Mouse (Mus musculus) liver, adult 2 months (tissue): ENCODE measurements around the gene Negr1. TPM values are rescaled to one million over a fixed set of nuclear protein-coding genes. Genes with fewer than 3 reads are reported as not detected.

Source experiments
- DNase-seq: peaks from one replicate; pipeline ENCODE4 v3.0.0-alpha.2; 2011; ENCODE audit warnings: low read depth, low spot score; ENCODE audit errors: extremely low read depth
- H3K27ac ChIP-seq: fragments of 200-500 bp; replicated peaks from 2 replicates; pipeline ENCODE4 v1.5.1; 2012; ENCODE audit warnings: low read depth, mild to moderate bottlenecking, control low read depth, inconsistent platforms, low read length; ENCODE audit not compliant: insufficient read depth
- H3K27me3 ChIP-seq: fragments of 200-500 bp; 2 replicates; pipeline ENCODE4 v1.6.1; 2012; ENCODE audit warnings: mild to moderate bottlenecking, moderate library complexity, low read length, inconsistent platforms; ENCODE audit not compliant: control insufficient read depth, insufficient read depth
- H3K36me3 ChIP-seq: fragments of 200-500 bp; 2 replicates; pipeline ENCODE4 v1.6.1; 2012; ENCODE audit warnings: low read length, inconsistent platforms; ENCODE audit not compliant: control insufficient read depth, insufficient read depth
- H3K4me1 ChIP-seq: fragments of 200-500 bp; 2 replicates; pipeline ENCODE4 v1.6.1; 2011; ENCODE audit warnings: low read length; ENCODE audit not compliant: control insufficient read depth, insufficient read depth
- H3K4me3 ChIP-seq: fragments of 200-500 bp; 2 replicates; pipeline ENCODE4 v1.5.1; 2011; ENCODE audit warnings: low read depth, mild to moderate bottlenecking, control low read depth, low read length, moderate library complexity; ENCODE audit not compliant: insufficient read depth
- H3K79me2 ChIP-seq: fragments of 200-500 bp; 2 replicates; pipeline ENCODE4 v1.6.1; 2012; ENCODE audit warnings: inconsistent platforms, mild to moderate bottlenecking, low read length, moderate library complexity; ENCODE audit not compliant: control insufficient read depth, insufficient read depth
- H3K9ac ChIP-seq: fragments of 200-500 bp; 2 replicates; pipeline ENCODE4 v1.6.1; 2012; ENCODE audit warnings: low read depth, mild to moderate bottlenecking, control low read depth, inconsistent platforms, low read length
- CTCF ChIP-seq: fragments of 200-500 bp; IDR thresholded peaks from 2 replicates; pipeline ENCODE4 v1.5.1; 2011; ENCODE audit warnings: low read depth, low read length, control low read depth
- POLR2A ChIP-seq: fragments of 200-500 bp; IDR thresholded peaks from 2 replicates; pipeline ENCODE4 v1.6.1; 2011; ENCODE audit warnings: low read length, control low read depth; ENCODE audit not compliant: insufficient read depth; ENCODE audit errors: extremely low read depth
- WGBS: fragments of 180-500 bp; shearing (Covaris S2); methylation state at CpG from one replicate; pipeline ENCODE4 v1.1.7; 2018; 5-methylcytosine and 5-hydroxymethylcytosine counted together
- polyA plus RNA-seq: library from polyadenylated mRNA; depleted of rRNA; stranded (reverse); fragments of >200 nt; gene quantifications from 2 replicates; pipeline ENCODE4 v1.2.3, GENCODE M21; 2012
- total RNA-seq: library from RNA; depleted of rRNA; stranded (reverse); fragments of >200 nt; gene quantifications from 2 replicates; pipeline ENCODE4 v1.2.3, GENCODE M21; 2014

Negr1 gene
- total and polyA plus RNA-seq, 2 experiments, result 0.09 TPM; not detected in 1

DNA sequence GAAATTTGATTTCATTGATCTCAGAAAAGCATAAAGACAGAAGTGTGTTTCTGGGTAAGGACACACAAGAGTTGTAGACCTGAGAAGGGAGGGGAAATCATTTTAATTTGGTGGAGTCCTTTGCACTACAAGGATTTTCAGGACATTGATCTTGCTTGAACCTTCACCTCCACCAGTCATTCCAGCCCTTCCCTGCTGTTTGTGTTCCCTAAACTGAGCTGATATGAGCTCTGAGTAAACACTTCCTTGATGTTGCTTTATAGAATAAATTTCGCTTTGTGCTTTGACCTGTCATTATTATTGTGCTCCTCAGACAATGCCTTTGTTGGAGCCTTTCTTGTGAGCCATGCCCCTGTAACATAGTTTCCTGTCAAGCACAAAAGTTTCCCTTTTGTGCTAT, 335.0 kb downstream of the Negr1 start:
- H3K4me3 ChIP-seq, result no peak overlapping the region
- no peaks in the 10 kb centered on the region for H3K27me3 ChIP-seq
- no peak for TF ChIP-seq CTCF
- no peak for TF ChIP-seq POLR2A
- H3K27ac ChIP-seq, result no peak overlapping the region
- peak; percentile 69 for DNase-seq
- peaks cover 4% of the 10 kb centered on the region; the same call in 1 of the 2 replicates for H3K4me1 ChIP-seq
- H3K36me3 ChIP-seq, result no peaks in the 10 kb centered on the region
- WGBS, result 11% methylated on average over 1 of the region's 1 CpGs
- no peaks in the 10 kb centered on the region for H3K79me2 ChIP-seq
- H3K9ac ChIP-seq, result no peak overlapping the region

DNA sequence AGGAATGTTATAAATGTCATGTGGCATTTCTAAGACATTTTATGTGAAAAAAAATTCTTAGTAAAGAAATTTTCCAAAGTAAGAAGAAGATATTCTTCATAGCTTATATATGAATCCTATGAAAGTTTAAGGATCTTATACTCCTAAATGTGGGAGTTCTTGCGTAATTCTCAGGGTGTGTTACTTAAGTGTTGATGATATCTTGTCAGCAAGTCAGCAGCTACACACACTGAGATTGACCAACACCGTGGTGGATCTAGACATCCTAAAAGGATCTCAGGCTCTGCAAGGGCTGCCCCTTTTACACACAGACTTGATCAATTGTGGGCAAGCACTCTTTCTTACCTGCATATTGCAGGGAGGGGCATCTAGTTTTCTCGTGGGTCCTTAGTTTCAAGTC, 339.5 kb downstream of the Negr1 start:
- TF ChIP-seq CTCF, result no peak
- no peak for TF ChIP-seq POLR2A
- Histone ChIP-seq H3K79me2 (no peaks in the 10 kb centered on the region), H3K4me1 (peaks cover 4% of the 10 kb centered on the region; the same call in 1 of the 2 replicates), H3K36me3 (no peaks in the 10 kb centered on the region), H3K27me3 (no peaks in the 10 kb centered on the region), H3K4me3 (no peak overlapping the region), H3K27ac (no peak overlapping the region), H3K9ac (no peak overlapping the region)
- 83% methylated on average over 3 of the region's 3 CpGs for WGBS
- no peak for DNase-seq

- 87% methylated on average over 9 of the region's 9 CpGs for WGBS
- no peak for DNase-seq
- Histone ChIP-seq H3K79me2 (no peaks in the 10 kb centered on the region), H3K27ac (no peak overlapping the region), H3K27me3 (no peaks in the 10 kb centered on the region), H3K36me3 (no peaks in the 10 kb centered on the region), H3K4me1 (no peaks in the 10 kb centered on the region), H3K4me3 (no peak overlapping the region), H3K9ac (no peak overlapping the region)
- TF ChIP-seq POLR2A, result no peak
- TF ChIP-seq CTCF, result no peak
Observed at GRCm38 (mm10) chr3:156903925-156904576, 342.5 kb downstream of the Negr1 start.

- H3K4me3 ChIP-seq, result no peak overlapping the region
- H3K79me2 ChIP-seq, result no peaks in the 10 kb centered on the region
- no peaks in the 10 kb centered on the region for H3K36me3 ChIP-seq
- WGBS, result 17% methylated on average over 3 of the region's 3 CpGs
- H3K9ac ChIP-seq, result no peak overlapping the region
- no peak for TF ChIP-seq POLR2A
- no peak for TF ChIP-seq CTCF
- H3K27me3 ChIP-seq, result no peaks in the 10 kb centered on the region
- H3K27ac ChIP-seq, result no peak overlapping the region
- no peaks in the 10 kb centered on the region for H3K4me1 ChIP-seq
- DNase-seq, result peak; percentile 74
Observed at GRCm38 (mm10) chr3:156912816-156913215, 351.2 kb downstream of the Negr1 start.

- H3K79me2 ChIP-seq, result no peaks in the 10 kb centered on the region
- no peaks in the 10 kb centered on the region for H3K27me3 ChIP-seq
- DNase-seq, result no peak
- no peaks in the 10 kb centered on the region for H3K4me1 ChIP-seq
- H3K4me3 ChIP-seq, result no peak overlapping the region
- no peak overlapping the region for H3K27ac ChIP-seq
- H3K36me3 ChIP-seq, result no peaks in the 10 kb centered on the region
- TF ChIP-seq POLR2A (no peak), CTCF (no peak)
- no peak overlapping the region for H3K9ac ChIP-seq
Observed at GRCm38 (mm10) chr3:156921369-156921768, 359.8 kb downstream of the Negr1 start.

DNA sequence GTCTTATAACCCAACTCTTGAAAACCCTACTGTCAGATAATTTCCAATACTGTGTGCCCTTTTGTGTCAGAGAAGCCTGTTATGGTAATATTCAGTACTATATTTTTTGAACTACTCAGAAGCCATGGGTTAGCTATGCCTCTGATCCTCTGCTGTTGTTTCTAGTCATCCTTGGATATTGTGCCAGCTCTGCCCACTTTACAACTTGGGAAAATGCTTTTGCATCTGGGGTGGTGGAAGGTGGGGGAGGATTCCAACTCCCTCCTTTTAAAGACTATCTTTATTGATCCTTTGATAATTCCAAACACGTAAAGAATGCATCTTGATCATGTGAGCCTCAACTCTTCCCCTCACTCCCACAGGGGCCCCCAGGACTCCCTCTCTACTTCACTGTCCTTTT, 361.6 kb downstream of the Negr1 start:
- TF ChIP-seq POLR2A (no peak), CTCF (no peak)
- DNase-seq, result no peak
- WGBS, result 74% methylated on average over 1 of the region's 1 CpGs
- H3K4me3 ChIP-seq, result no peak overlapping the region
- H3K27me3 ChIP-seq, result no peaks in the 10 kb centered on the region
- H3K27ac ChIP-seq, result no peak overlapping the region
- no peak overlapping the region for H3K9ac ChIP-seq
- H3K4me1 ChIP-seq, result no peaks in the 10 kb centered on the region
- no peaks in the 10 kb centered on the region for H3K36me3 ChIP-seq
- H3K79me2 ChIP-seq, result no peaks in the 10 kb centered on the region
